Mouse (Mus musculus): ENCODE measurements around the gene Shisa5. TPM values are rescaled to one million over a fixed set of nuclear protein-coding genes. Genes with fewer than 3 reads are reported as not detected.
A peak's percentile ranks its signal among the peaks of the same experiment; 100 is the strongest.

Shisa5 gene
- polyA plus RNA-seq, 1 experiment from 2014 or later, result 58.2 TPM

GRCm38 (mm10) chr9:109051651-109052489 is 13.5 kb downstream of the Shisa5 start:
- Histone ChIP-seq H3K4me1 (peaks cover 16% of the 10 kb centered on the region), H3K27me3 (ENCODE audit: insufficient read depth, poor library complexity, severe bottlenecking) (no peaks in the 10 kb centered on the region), H3K27ac (no peak overlapping the region), H3K4me3 (no peak overlapping the region), H3K36me3 (peaks cover 58% of the 10 kb centered on the region), H3K9me3 (no peaks in the 10 kb centered on the region)
- no peak for DNase-seq (ENCODE audit: low spot score)
- 89% methylated on average over 10 of the region's 10 CpGs for WGBS

GRCm38 (mm10) chr9:109052490-109053260 is 14.3 kb downstream of the Shisa5 start:
- H3K36me3 ChIP-seq, result peaks cover 66% of the 10 kb centered on the region

GRCm38 (mm10) chr9:109053366-109053765 is 15.0 kb downstream of the Shisa5 start:
- 71% methylated on average over 3 of the region's 3 CpGs for WGBS
- Histone ChIP-seq H3K27me3 (ENCODE audit: insufficient read depth, poor library complexity, severe bottlenecking) (no peaks in the 10 kb centered on the region), H3K9me3 (no peaks in the 10 kb centered on the region), H3K4me1 (peaks cover 21% of the 10 kb centered on the region), H3K36me3 (peaks cover 69% of the 10 kb centered on the region), H3K27ac (no peak overlapping the region), H3K4me3 (no peak overlapping the region)
- DNase-seq (ENCODE audit: low spot score), result no peak

More at GRCm38 (mm10) chr9:109052490-109053260, 14.3 kb downstream of the Shisa5 start:
- no peak for DNase-seq (ENCODE audit: low spot score)
- H3K9me3 ChIP-seq, result no peaks in the 10 kb centered on the region
- no peak overlapping the region for H3K27ac ChIP-seq
- WGBS, result 92% methylated on average over 9 of the region's 9 CpGs
- no peak overlapping the region for H3K4me3 ChIP-seq
- peaks cover 16% of the 10 kb centered on the region for H3K4me1 ChIP-seq
- no peaks in the 10 kb centered on the region for H3K27me3 ChIP-seq (ENCODE audit: insufficient read depth, poor library complexity, severe bottlenecking)

GRCm38 (mm10) chr9:109053851-109054250 is 15.5 kb downstream of the Shisa5 start:
- peaks cover 68% of the 10 kb centered on the region for H3K36me3 ChIP-seq

GRCm38 (mm10) chr9:109054712-109055111 is 16.3 kb downstream of the Shisa5 start:
- Histone ChIP-seq H3K27ac (peak overlapping the region; percentile 85), H3K36me3 (peaks cover 62% of the 10 kb centered on the region), H3K27me3 (ENCODE audit: insufficient read depth, poor library complexity, severe bottlenecking) (no peaks in the 10 kb centered on the region), H3K4me3 (peak overlapping the region; percentile 40), H3K9me3 (no peaks in the 10 kb centered on the region), H3K4me1 (peaks cover 34% of the 10 kb centered on the region)
- no peak for DNase-seq (ENCODE audit: low spot score)
- WGBS, result 15% methylated on average over 7 of the region's 7 CpGs

More at GRCm38 (mm10) chr9:109053851-109054250, 15.5 kb downstream of the Shisa5 start:
- Histone ChIP-seq H3K4me3 (no peak overlapping the region), H3K9me3 (no peaks in the 10 kb centered on the region), H3K27me3 (ENCODE audit: insufficient read depth, poor library complexity, severe bottlenecking) (no peaks in the 10 kb centered on the region), H3K4me1 (peaks cover 26% of the 10 kb centered on the region), H3K27ac (peak overlapping the region; percentile 85; the same call in 1 of the 2 replicates)
- no peak for DNase-seq (ENCODE audit: low spot score)
- 74% methylated on average over 6 of the region's 6 CpGs for WGBS

GRCm38 (mm10) chr9:109055271-109056030 is 17.1 kb downstream of the Shisa5 start:
- 83% methylated on average over 12 of the region's 12 CpGs for WGBS
- no peaks in the 10 kb centered on the region for H3K9me3 ChIP-seq

GRCm38 (mm10) chr9:109056081-109056690 is 17.8 kb downstream of the Shisa5 start:
- Histone ChIP-seq H3K36me3 (peaks cover 59% of the 10 kb centered on the region), H3K4me1 (peaks cover 39% of the 10 kb centered on the region), H3K4me3 (no peak overlapping the region), H3K27me3 (ENCODE audit: insufficient read depth, poor library complexity, severe bottlenecking) (no peaks in the 10 kb centered on the region), H3K27ac (no peak overlapping the region), H3K9me3 (no peaks in the 10 kb centered on the region)
- 87% methylated on average over 17 of the region's 17 CpGs for WGBS
- no peak for DNase-seq (ENCODE audit: low spot score)

More at GRCm38 (mm10) chr9:109055271-109056030, 17.1 kb downstream of the Shisa5 start:
- H3K36me3 ChIP-seq, result peaks cover 61% of the 10 kb centered on the region
- peak overlapping the region; percentile 40; the same call in 1 of the 2 replicates for H3K4me3 ChIP-seq
- peaks cover 39% of the 10 kb centered on the region for H3K4me1 ChIP-seq
- no peaks in the 10 kb centered on the region for H3K27me3 ChIP-seq (ENCODE audit: insufficient read depth, poor library complexity, severe bottlenecking)
- peak overlapping the region; percentile 85 for H3K27ac ChIP-seq
- no peak for DNase-seq (ENCODE audit: low spot score)

- no peak overlapping the region for H3K27ac ChIP-seq
- no peaks in the 10 kb centered on the region for H3K9me3 ChIP-seq
- no peaks in the 10 kb centered on the region for H3K27me3 ChIP-seq (ENCODE audit: insufficient read depth, poor library complexity, severe bottlenecking)
- peaks cover 56% of the 10 kb centered on the region for H3K36me3 ChIP-seq
- DNase-seq (ENCODE audit: low spot score), result no peak
- H3K4me3 ChIP-seq, result no peak overlapping the region
- peaks cover 39% of the 10 kb centered on the region for H3K4me1 ChIP-seq
- WGBS, result 88% methylated on average over 4 of the region's 4 CpGs
Measured at GRCm38 (mm10) chr9:109056916-109057315, 18.6 kb downstream of the Shisa5 start.

- Histone ChIP-seq H3K36me3 (peaks cover 58% of the 10 kb centered on the region), H3K4me1 (peaks cover 39% of the 10 kb centered on the region), H3K27ac (no peak overlapping the region), H3K27me3 (ENCODE audit: insufficient read depth, poor library complexity, severe bottlenecking) (no peaks in the 10 kb centered on the region), H3K4me3 (no peak overlapping the region), H3K9me3 (no peaks in the 10 kb centered on the region)
- WGBS, result 89% methylated on average over 5 of the region's 5 CpGs
- DNase-seq (ENCODE audit: low spot score), result no peak
Measured at GRCm38 (mm10) chr9:109057543-109057942, 19.2 kb downstream of the Shisa5 start.

GRCm38 (mm10) chr9:109058006-109058765 is 19.8 kb downstream of the Shisa5 start:
- peak overlapping the region; percentile 52 for H3K4me3 ChIP-seq
- WGBS, result 92% methylated on average over 19 of the region's 19 CpGs

GRCm38 (mm10) chr9:109059136-109059903 is 21.0 kb downstream of the Shisa5 start, which contains the start of gene Trex1:
Gene Trex1 (minus strand): TSS chr9:109059734.
- 14% methylated on average over 15 of the region's 15 CpGs for WGBS
- Histone ChIP-seq H3K36me3 (peaks cover 70% of the 10 kb centered on the region), H3K27me3 (ENCODE audit: insufficient read depth, poor library complexity, severe bottlenecking) (no peaks in the 10 kb centered on the region), H3K4me1 (peaks cover 33% of the 10 kb centered on the region), H3K9me3 (no peaks in the 10 kb centered on the region), H3K4me3 (peak within 1 kb of the TSS; percentile 52), H3K27ac (peak within 1 kb of the TSS; percentile 90)
- DNase-seq (ENCODE audit: low spot score), result peak; percentile 93

More at GRCm38 (mm10) chr9:109058006-109058765, 19.8 kb downstream of the Shisa5 start:
- Histone ChIP-seq H3K27me3 (ENCODE audit: insufficient read depth, poor library complexity, severe bottlenecking) (no peaks in the 10 kb centered on the region), H3K4me1 (peaks cover 39% of the 10 kb centered on the region), H3K9me3 (no peaks in the 10 kb centered on the region), H3K36me3 (peaks cover 60% of the 10 kb centered on the region), H3K27ac (peak overlapping the region; percentile 90; the same call in 1 of the 2 replicates)
- DNase-seq (ENCODE audit: low spot score), result no peak
